Mouse (Mus musculus) spleen, postnatal 10 days (tissue): ENCODE results near the gene Hmcn2.
A peak's percentile ranks its signal among the peaks of the same experiment; 100 is the strongest.

Experiments
- DNase-seq, 2 experiments: peaks; one replicate each; pipeline ENCODE4 v3.0.0; 2021 to 2022; ENCODE audit warnings: low spot score in 2 of 2

Gene Hmcn2

DNA sequence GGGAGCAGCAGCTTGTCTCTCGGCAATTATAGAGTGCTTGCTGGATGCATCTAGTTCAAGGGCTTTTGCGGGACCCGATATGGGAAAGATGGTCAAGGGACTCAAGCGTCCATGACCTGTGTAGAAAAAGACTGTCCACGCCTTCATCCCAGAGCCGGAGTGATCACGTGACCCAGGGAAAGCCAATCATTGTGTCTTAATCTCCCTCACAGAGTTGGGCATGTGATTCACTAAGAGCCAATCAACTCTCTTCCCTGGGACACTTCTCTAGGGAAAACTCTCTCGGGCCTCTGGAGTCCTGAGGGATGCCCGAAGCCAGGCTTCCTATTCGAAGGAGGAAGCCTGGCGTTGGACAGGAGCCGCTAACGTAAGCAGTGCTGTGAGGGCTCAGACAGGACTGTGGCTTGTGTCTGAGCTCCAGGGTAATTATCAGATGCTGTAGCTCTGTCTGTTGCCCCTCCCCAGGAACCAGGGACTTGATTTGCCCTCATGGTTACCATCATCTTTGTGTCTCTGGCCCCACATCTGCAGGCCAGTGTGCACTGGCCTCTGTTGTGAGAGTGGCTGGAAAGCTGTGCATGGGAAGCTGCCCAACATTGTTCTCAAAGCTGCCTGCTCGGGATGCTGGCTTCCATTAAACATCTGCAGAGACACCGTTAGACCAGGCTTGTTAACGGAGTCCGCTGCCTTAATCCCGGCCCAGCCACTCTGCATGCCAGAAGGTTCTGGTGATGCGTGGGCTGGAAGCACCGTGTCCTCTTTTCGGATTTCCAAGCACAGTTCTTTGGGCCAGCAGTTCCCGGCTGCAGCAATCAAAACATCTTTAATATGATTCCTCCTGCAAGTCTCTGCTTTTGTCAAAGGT lies 9.2 kb upstream of the Hmcn2 start:
- no peak for DNase-seq

DNA sequence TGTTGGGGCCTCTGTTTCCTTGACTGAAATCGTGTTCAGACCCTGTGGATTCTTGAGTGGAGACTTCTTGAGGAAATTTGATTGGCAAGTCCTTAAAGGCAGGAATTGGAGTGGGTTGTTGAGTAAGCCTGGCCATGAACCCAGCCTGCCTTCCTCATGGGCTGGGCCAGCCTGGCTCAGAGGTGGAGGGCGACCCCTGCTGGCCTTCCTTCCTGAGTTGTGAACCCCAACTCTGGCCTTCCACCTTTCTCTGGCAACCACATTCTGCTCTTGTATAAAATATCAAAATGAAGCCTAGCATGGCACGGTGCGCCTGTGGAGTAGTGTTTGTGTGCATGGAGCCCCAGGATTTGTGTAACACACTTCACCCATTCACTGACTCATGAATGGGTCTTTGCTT lies 8.5 kb upstream of the Hmcn2 start:
- peak in 1 of 2 experiments; percentile 68 for DNase-seq

- DNase-seq = no peak
Measured at GRCm38 (mm10) chr2:31308257-31308656, 6.0 kb upstream of the Hmcn2 start.

DNA sequence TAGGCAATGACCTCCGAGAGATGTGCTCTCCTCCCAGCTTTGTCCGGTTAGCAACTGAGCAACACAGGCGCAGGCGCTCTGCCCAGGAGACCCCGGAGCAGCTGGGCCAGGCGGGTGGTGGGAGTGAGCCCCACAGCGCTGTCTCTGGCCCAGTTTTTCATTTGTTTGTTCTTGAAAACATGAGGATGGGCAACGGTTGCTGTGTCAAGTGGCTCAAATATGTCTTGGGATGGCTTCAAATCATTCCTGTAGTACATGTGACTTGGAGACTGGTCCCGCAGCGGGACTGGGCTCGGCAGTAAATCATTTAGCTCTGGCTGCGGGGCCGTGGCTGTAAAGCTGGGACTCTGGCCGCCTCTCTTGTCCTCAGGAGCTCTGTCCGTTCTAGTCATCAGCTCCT lies 4.7 kb upstream of the Hmcn2 start:
- DNase-seq = no peak

- DNase-seq = no peak
Measured at GRCm38 (mm10) chr2:31318162-31318561, 3.9 kb downstream of the Hmcn2 start.

DNA sequence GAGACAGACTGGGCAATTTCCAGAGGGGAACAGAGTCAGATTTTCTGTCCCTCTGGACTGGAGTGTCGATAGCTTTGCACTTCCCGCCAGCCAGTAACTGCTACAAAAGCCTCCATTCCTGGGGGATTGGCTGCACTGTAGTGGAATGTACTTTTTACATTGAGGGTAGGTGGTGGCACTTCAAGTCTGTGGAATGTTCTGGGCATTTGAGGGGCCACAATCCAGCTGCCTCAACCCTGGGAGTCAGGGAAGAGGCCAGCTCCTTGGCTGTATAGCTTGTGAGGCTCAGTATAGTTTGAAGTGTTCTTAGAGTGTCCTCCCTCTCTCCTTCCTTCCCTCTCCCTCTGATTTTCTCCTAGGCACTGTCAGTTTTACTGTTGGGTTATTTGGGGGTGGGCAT lies 5.0 kb downstream of the Hmcn2 start:
- no peak for DNase-seq

GRCm38 (mm10) chr2:31327186-31327585 lies 13.0 kb downstream of the Hmcn2 start:
- DNase-seq = no peak

GRCm38 (mm10) chr2:31337706-31338330 lies 23.6 kb downstream of the Hmcn2 start:
- DNase-seq = no peak

- no peak for DNase-seq
Measured at GRCm38 (mm10) chr2:31339826-31340225, 25.6 kb downstream of the Hmcn2 start.

DNA sequence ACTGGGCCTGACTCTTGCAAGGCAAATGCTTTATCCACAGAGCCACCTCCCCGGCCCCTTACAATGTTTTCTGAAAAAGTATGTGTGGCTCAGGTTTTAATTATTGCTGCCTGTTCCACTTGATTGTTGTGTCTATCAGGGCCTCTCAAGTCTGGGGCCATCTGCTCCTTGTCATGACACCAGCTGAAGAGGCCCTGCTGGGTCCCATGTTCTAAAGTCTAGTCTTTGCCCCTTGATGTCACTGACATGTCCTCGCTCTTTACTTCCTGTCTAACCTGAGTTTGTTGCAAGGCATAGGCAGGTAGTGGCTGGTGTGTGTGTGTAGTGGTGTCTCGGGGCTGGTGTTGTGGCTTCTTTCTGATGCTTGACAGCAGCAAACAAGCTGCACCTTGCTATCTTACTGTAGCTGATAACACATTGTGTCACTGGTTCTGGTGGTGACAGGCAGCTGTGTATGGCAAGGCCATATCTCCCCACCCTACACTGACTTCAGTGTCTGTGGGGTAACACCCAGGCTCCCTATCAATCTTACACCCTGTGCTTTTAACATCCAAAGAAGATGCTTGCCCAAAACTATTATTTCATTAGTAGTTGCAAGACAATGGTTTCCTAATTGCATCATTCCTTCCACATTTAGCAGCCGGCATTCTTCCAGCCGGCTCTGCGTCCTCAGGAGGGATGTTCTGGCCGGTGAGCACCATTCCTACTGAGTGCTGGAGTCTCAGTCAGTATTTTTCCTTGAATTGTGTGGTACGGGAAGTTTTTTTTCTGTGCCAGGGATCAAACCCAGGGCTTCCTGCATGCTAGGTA lies 27.7 kb downstream of the Hmcn2 start:
- DNase-seq = no peak

- peak in 1 of 2 experiments; percentile 53 for DNase-seq
Measured at GRCm38 (mm10) chr2:31346096-31346495, 31.9 kb downstream of the Hmcn2 start.

DNA sequence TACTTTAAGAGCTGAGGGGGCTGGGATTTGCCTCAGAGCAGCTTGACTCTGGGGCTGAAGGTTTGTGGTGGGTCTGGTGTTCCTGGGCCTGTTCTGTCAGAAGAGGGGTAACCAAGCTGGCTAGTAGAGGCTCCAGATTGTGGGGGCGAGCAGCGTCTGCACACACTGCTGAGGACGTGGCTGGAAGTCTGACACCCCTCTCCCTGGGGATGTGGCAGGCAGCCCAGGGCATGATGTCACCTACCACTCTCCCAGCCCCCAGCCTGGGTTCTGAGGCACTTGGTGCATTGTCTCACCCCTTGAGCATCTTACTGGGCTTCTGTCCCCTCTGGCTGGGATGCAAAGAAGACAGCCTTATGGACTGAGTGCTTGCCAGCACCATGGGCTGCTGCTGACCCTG lies 34.2 kb downstream of the Hmcn2 start:
- DNase-seq = no peak

- no peak for DNase-seq
Measured at GRCm38 (mm10) chr2:31348850-31349249, 34.6 kb downstream of the Hmcn2 start.

DNA sequence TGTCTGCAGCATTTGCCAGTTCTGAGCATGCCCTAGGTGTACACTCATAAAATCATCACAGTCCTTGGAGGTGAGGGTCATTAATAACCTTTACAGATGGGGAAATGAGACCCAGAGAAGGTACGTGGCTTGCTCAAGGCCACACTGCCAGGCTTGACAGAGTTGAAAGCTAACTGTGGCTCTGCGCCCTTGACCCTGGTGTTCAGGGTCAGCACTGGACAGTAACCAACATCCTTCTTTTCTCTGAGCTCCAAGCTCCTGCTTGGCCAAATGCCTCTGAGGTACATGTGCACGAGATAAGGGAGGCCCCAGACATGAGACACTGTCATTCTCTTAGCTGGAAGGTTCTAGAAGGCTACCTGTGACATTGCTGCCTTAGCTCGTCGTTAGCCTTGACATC lies 42.6 kb downstream of the Hmcn2 start:
- DNase-seq = no peak

- DNase-seq = no peak
Measured at GRCm38 (mm10) chr2:31359316-31359715, 45.1 kb downstream of the Hmcn2 start.

DNA sequence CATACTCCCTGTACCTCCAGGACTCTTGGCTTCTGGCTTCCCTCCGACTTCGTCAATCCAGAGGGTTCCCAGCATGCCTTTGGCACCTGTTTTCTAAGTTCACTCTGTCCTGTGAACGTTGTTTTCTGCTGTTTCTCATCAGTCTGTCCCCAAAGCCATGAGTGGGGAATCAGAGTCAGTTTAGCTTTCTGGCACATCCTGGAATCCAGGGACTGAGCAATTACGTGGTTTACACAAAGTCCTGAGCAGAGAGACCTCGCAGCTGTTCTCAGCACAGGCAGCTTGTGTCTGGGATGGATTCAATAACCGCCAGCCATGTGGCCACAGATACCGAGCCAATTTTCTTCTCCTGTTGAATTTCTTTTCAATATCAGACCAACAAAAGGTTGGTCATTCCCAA lies 53.0 kb downstream of the Hmcn2 start:
- DNase-seq = no peak

GRCm38 (mm10) chr2:31371396-31371795 lies 57.2 kb downstream of the Hmcn2 start:
- no peak for DNase-seq

GRCm38 (mm10) chr2:31372186-31372585 lies 58.0 kb downstream of the Hmcn2 start:
- no peak for DNase-seq

- DNase-seq = no peak
Measured at GRCm38 (mm10) chr2:31374415-31374814, 60.2 kb downstream of the Hmcn2 start.

- DNase-seq = no peak
Measured at GRCm38 (mm10) chr2:31376057-31376456, 61.8 kb downstream of the Hmcn2 start.

GRCm38 (mm10) chr2:31377481-31377880 lies 63.3 kb downstream of the Hmcn2 start:
- no peak for DNase-seq

DNA sequence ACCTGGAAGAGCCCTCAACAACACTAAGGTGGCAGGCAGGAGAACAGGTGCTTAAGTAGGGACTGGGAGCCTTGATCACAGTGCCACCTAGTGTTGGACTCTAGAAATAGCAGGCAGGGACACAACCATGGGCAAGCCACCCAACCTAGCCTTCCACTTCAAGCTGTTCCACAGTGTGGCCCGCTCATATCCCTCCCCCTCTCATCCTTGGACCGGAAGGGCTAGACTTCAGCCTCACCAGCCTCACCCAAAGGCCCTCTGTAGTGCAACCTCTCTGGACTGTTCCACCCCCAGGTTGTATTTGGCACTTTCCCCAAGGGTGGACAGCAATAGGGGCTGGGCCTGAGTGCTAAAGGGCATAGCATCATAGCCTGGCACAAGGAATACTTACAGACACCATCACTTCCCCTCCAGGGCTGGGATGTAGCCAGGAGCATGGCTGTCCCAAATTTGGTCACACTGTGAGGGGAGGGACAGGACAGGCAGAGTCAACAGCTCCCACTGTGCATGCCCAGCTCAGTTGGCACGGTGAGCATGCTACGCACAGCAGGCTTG lies 67.2 kb downstream of the Hmcn2 start:
- peak; percentile 21 to 49 for DNase-seq
